In the genomic region with DNA sequence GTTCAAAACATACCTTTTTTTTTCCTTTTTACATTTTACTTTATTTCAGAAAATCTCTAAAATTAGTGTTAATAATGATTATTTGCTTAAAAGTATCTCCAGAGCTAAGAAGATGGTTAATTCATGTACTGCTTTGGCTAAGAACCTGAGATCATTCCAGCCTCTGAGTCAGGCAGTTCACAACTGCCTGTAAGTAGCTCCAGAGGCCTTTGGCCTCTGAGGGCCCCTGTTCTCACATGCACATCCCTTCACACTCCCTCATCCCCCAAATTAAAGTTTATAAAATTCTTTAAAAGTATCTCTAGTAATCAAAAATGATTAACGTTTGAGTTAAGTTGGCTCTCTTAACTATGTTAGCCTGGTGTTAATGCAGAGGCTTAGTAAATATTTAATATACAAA, we compare ENCODE assay signal across 15 mouse cellular contexts.
"Had no signal": no experiment of that assay in that cellular context is flagged by ENCODE, and none has a peak within 500 bp of the region (broad histone marks: within the 10 kb centered on the region; RNA-seq: fewer than 3 reads in every experiment).

No protein-coding gene starts in this region.

- H3K4me1 ChIP-seq: limb, embryonic 10.5 days; limb, embryonic 13.5 days; liver, embryonic 12.5 days; liver, embryonic 15.5 days; lung, embryonic 15.5 days; midbrain, embryonic 10.5 days; midbrain, embryonic 13.5 days had no signal

- DNase-seq: kidney, postnatal 25 days; liver; lung, postnatal 14 days; thymus, postnatal 36 days had no signal

- H3K27me3 ChIP-seq: limb, embryonic 13.5 days; lung, embryonic 15.5 days; midbrain, embryonic 13.5 days had no signal

- H3K36me3 ChIP-seq: limb, embryonic 10.5 days; limb, embryonic 13.5 days; liver, embryonic 12.5 days; liver, embryonic 15.5 days; lung, embryonic 15.5 days had no signal

- H3K27ac ChIP-seq: kidney, postnatal 0 days; layer of hippocampus, adult 2 months; limb, embryonic 10.5 days; limb, embryonic 13.5 days; liver, embryonic 12.5 days; liver, embryonic 15.5 days; lung, embryonic 15.5 days; midbrain, embryonic 10.5 days; midbrain, embryonic 13.5 days had no signal

- H3K9me3 ChIP-seq: limb, embryonic 10.5 days; limb, embryonic 13.5 days; liver, embryonic 12.5 days; liver, embryonic 15.5 days; lung, embryonic 15.5 days; midbrain, embryonic 10.5 days; midbrain, embryonic 13.5 days had no signal

- H3K4me3 ChIP-seq: layer of hippocampus, adult 2 months; limb, embryonic 10.5 days; limb, embryonic 13.5 days; liver, embryonic 12.5 days; liver, embryonic 15.5 days; lung, embryonic 15.5 days; megakaryocyte, embryonic 14.5 days; midbrain, embryonic 10.5 days; midbrain, embryonic 13.5 days had no signal

- ATAC-seq: liver, embryonic 12.5 days; midbrain, embryonic 13.5 days; midbrain, embryonic 16.5 days had no signal

- H3K4me2 ChIP-seq: limb, embryonic 13.5 days; liver, embryonic 12.5 days; liver, embryonic 15.5 days; lung, embryonic 15.5 days; midbrain, embryonic 13.5 days had no signal

- H3K9ac ChIP-seq: limb, embryonic 13.5 days; liver, embryonic 12.5 days; liver, embryonic 15.5 days; lung, embryonic 15.5 days; midbrain, embryonic 13.5 days had no signal
